Mouse (Mus musculus): ENCODE measurements at regions not wholly inside any gene's neighbourhood (a gene's known extent, or its start where the extent isn't known, plus 50 kb on each side); places are given as distances from the start of the nearest gene placed in this dataset.

DNA sequence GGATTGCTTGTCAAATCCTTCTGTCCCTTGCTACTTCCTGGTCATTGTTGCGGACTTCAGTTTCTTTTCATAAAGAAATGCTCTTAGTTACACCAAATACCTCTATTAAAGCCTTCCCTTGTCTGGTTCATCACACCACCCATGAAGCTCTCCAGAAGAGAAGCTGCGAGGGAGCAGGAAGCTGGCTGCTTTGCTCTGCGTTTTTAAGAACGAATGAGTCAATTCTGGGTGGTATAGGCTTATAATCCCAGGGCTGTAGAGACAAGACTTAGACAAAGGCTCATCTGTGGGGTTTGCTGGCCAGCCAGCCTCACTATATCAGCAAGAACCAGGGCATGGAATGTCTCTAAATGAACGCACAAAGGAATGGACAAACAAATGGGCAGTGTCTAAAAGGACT, 124.4 kb downstream of the Maf start:
- Histone ChIP-seq H3K4me3 (replicated peaks) (no peak overlapping the region), H3K9ac (replicated peaks) (no peak overlapping the region), H3K27ac (no peak overlapping the region), H3K27me3 (no peaks in the 10 kb centered on the region), H3K4me2 (replicated peaks) (no peak overlapping the region), H3K9me3 (no peaks in the 10 kb centered on the region), H3K36me3 (no peaks in the 10 kb centered on the region), H3K4me1 (replicated peaks) (no peaks in the 10 kb centered on the region)
- ATAC-seq: no peak
- 75% methylated on average over 5 of the region's 5 CpGs for WGBS

DNA sequence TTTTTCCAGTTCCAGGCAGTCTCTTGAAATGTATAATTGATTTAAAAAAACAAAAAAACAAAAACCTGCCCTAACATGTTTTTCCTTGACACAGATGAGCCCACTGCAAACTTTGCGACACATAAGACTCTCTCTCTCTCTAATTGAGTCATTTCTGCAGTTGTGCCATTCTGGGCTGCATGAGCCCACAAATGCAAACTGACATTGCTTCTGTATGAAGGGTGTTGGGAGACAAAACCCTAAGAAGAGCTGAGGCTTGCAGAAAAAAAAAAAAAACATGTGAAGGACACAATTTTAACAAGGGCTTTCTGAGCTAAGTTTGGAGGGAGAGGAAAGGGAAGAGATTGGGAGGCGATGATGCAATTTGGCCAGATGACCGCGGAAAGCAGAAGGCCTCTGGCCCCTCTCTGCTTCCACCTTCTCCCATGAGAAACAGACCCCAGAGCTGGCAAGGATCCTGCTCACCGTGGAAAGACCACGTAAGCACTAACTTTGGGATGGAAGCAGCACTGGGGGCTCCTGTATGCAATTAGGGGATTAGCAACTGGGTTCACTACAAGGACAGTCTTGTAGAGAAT, 125.6 kb downstream of the Maf start:
- H3K4me3 ChIP-seq (replicated peaks): no peak overlapping the region
- no peak overlapping the region for H3K27ac ChIP-seq
- no peak for ATAC-seq
- no peaks in the 10 kb centered on the region for H3K27me3 ChIP-seq
- WGBS: 91% methylated on average over 6 of the region's 6 CpGs
- H3K9me3 ChIP-seq: no peaks in the 10 kb centered on the region
- H3K4me1 ChIP-seq (replicated peaks): no peaks in the 10 kb centered on the region
- H3K36me3 ChIP-seq: no peaks in the 10 kb centered on the region
- H3K9ac ChIP-seq (replicated peaks): no peak overlapping the region
- no peak overlapping the region for H3K4me2 ChIP-seq (replicated peaks)

GRCm38 (mm10) chr8:115568394-115568793, 139.2 kb downstream of the Maf start:
- ATAC-seq: no peak
- H3K36me3 ChIP-seq: no peaks in the 10 kb centered on the region
- H3K9ac ChIP-seq (replicated peaks): no peak overlapping the region
- no peaks in the 10 kb centered on the region for H3K4me1 ChIP-seq (replicated peaks)
- no peaks in the 10 kb centered on the region for H3K9me3 ChIP-seq
- H3K4me2 ChIP-seq (replicated peaks): no peak overlapping the region
- H3K27me3 ChIP-seq: no peaks in the 10 kb centered on the region
- H3K4me3 ChIP-seq (replicated peaks): no peak overlapping the region
- WGBS: 81% methylated on average over 7 of the region's 7 CpGs
- no peak overlapping the region for H3K27ac ChIP-seq

DNA sequence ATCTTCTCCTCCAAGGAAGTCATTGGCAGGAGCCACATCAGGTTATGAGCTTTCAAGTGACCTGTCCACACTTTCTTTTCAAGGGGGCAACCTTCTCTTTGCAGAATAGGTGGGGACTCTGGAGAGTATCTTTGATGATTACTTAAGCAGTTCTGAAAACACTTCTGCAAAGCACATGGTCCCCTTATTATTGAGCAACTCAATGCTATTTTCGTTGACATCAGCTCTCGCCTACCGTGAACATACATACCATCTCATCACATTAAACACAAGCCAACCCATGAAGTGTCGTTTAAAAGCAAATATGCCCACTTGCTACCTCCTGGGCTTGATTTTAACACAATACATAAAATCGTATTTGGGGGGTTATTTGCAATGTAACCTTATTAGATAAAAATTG, 141.8 kb downstream of the Maf start:
- H3K4me2 ChIP-seq (replicated peaks): no peak overlapping the region
- no peak for ATAC-seq
- no peak overlapping the region for H3K27ac ChIP-seq
- H3K36me3 ChIP-seq: no peaks in the 10 kb centered on the region
- no peaks in the 10 kb centered on the region for H3K9me3 ChIP-seq
- WGBS: 91% methylated on average over 5 of the region's 5 CpGs
- H3K4me3 ChIP-seq (replicated peaks): no peak overlapping the region
- H3K27me3 ChIP-seq: no peaks in the 10 kb centered on the region
- H3K9ac ChIP-seq (replicated peaks): no peak overlapping the region
- no peaks in the 10 kb centered on the region for H3K4me1 ChIP-seq (replicated peaks)

DNA sequence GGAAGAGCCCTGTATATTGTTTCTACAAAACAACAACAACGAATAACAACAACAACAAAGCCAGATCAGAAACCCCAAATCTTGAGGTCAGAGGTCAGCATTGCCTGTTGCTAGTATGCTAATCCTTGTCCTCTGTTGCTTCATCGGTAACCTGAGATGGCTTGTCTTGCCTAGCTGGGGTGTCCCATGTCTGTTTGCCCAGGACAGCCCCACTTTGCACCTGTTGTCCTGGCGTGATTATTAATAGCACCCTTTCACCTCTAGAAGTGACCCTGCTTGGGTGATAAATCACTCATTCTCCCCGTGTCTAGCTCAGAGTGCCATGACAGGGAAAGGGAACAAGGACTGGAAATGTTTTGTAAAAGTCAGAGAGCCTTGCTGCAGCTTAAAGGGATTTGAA, 145.2 kb downstream of the Maf start:
- H3K9ac ChIP-seq (replicated peaks): no peak overlapping the region
- no peak for ATAC-seq
- no peaks in the 10 kb centered on the region for H3K4me1 ChIP-seq (replicated peaks)
- no peak overlapping the region for H3K4me2 ChIP-seq (replicated peaks)
- H3K4me3 ChIP-seq (replicated peaks): no peak overlapping the region
- no peaks in the 10 kb centered on the region for H3K36me3 ChIP-seq
- WGBS: 27% methylated on average over 4 of the region's 4 CpGs
- H3K9me3 ChIP-seq: no peaks in the 10 kb centered on the region
- H3K27me3 ChIP-seq: no peaks in the 10 kb centered on the region
- no peak overlapping the region for H3K27ac ChIP-seq

- Histone ChIP-seq H3K4me2 (replicated peaks) (no peak overlapping the region), H3K4me3 (replicated peaks) (no peak overlapping the region), H3K9me3 (no peaks in the 10 kb centered on the region), H3K4me1 (replicated peaks) (no peaks in the 10 kb centered on the region), H3K9ac (replicated peaks) (no peak overlapping the region), H3K27ac (no peak overlapping the region), H3K36me3 (no peaks in the 10 kb centered on the region), H3K27me3 (no peaks in the 10 kb centered on the region)
- 72% methylated on average over 18 of the region's 18 CpGs for WGBS
- no peak for ATAC-seq
Measured at GRCm38 (mm10) chr8:115560985-115561916, 146.3 kb downstream of the Maf start.

- Histone ChIP-seq H3K4me2 (replicated peaks) (no peak overlapping the region), H3K4me1 (replicated peaks) (no peaks in the 10 kb centered on the region), H3K9me3 (no peaks in the 10 kb centered on the region), H3K4me3 (replicated peaks) (no peak overlapping the region), H3K36me3 (no peaks in the 10 kb centered on the region), H3K9ac (replicated peaks) (no peak overlapping the region), H3K27ac (no peak overlapping the region), H3K27me3 (no peaks in the 10 kb centered on the region)
- ATAC-seq: no peak
- 93% methylated on average over 5 of the region's 5 CpGs for WGBS
Measured at GRCm38 (mm10) chr8:115555452-115555851, 152.1 kb downstream of the Maf start.

- no peak overlapping the region for H3K4me3 ChIP-seq (replicated peaks)
- no peaks in the 10 kb centered on the region for H3K36me3 ChIP-seq
- no peak for ATAC-seq
- no peak overlapping the region for H3K27ac ChIP-seq
- no peaks in the 10 kb centered on the region for H3K9me3 ChIP-seq
- no peaks in the 10 kb centered on the region for H3K27me3 ChIP-seq
- H3K4me2 ChIP-seq (replicated peaks): no peak overlapping the region
- peaks cover 1% of the 10 kb centered on the region; the same call in 1 of the 2 replicates for H3K4me1 ChIP-seq (replicated peaks)
- 83% methylated on average over 5 of the region's 5 CpGs for WGBS
- H3K9ac ChIP-seq (replicated peaks): no peak overlapping the region
Measured at GRCm38 (mm10) chr8:115554185-115554584, 153.4 kb downstream of the Maf start.

- Histone ChIP-seq H3K4me1 (replicated peaks) (peaks cover 9% of the 10 kb centered on the region), H3K27me3 (no peaks in the 10 kb centered on the region), H3K27ac (no peak overlapping the region), H3K4me2 (replicated peaks) (no peak overlapping the region), H3K9me3 (no peaks in the 10 kb centered on the region), H3K36me3 (no peaks in the 10 kb centered on the region), H3K9ac (replicated peaks) (no peak overlapping the region), H3K4me3 (replicated peaks) (no peak overlapping the region)
- 77% methylated on average over 5 of the region's 5 CpGs for WGBS
- ATAC-seq: no peak
Measured at GRCm38 (mm10) chr8:115551262-115551661, 156.3 kb downstream of the Maf start.

DNA sequence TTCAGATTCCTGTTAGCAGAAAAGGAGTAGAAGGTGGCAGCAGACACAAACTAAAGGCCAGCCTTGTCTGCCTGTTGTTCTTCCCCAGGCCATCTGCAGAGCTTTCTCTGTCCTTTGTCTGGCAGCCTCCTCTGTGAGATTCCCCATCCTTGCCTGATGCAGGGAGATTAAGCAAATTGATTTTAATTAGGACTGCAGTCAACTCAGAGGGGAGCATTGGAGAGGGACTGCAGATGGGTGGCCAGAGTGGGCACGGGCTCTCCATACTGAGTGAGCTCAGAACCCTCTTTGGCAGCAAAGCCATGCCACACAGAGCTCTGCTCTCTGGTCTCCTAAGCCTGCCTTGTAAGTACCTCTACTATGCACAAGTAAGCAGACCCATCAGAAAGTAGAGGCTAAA, 158.5 kb downstream of the Maf start:
- peak overlapping the region; percentile 14; the same call in 1 of the 2 replicates for H3K27ac ChIP-seq
- H3K27me3 ChIP-seq: no peaks in the 10 kb centered on the region
- H3K9ac ChIP-seq (replicated peaks): no peak overlapping the region
- H3K4me2 ChIP-seq (replicated peaks): no peak overlapping the region
- ATAC-seq: peak; percentile 55; the same call in 1 of the 2 replicates
- peaks cover 9% of the 10 kb centered on the region for H3K4me1 ChIP-seq (replicated peaks)
- 0 out of 2 replicates have a peak, but pooled peaks cover 3% of the 10 kb centered on the region for H3K9me3 ChIP-seq
- H3K36me3 ChIP-seq: no peaks in the 10 kb centered on the region
- no peak overlapping the region for H3K4me3 ChIP-seq (replicated peaks)
- WGBS: 14% methylated on average over 1 of the region's 1 CpGs

DNA sequence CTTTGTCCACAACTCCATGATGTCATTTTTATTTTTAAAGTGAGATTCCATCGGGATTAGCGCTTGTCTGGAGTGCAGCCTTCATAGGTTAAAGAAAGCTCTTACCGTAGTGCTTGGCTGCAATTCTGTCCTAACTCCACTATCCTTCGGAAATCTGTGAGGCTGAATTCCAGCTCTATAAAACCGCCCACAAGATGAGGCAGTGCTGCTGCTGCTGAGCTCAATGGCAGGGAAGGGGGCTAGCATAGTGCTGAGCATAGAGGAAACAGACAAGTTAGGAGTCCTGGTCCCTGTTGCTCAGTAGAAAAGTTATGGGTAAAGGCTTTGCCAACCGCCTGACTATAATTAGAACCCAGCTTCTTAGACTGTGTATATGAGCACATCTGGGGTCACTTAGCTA, 163.5 kb downstream of the Maf start:
- Histone ChIP-seq H3K9ac (replicated peaks) (no peak overlapping the region), H3K4me1 (replicated peaks) (peaks cover 7% of the 10 kb centered on the region), H3K4me2 (replicated peaks) (no peak overlapping the region), H3K27me3 (no peaks in the 10 kb centered on the region), H3K4me3 (replicated peaks) (no peak overlapping the region), H3K9me3 (0 out of 2 replicates have a peak, but pooled peaks cover 3% of the 10 kb centered on the region), H3K27ac (no peak overlapping the region), H3K36me3 (no peaks in the 10 kb centered on the region)
- 81% methylated on average over 6 of the region's 6 CpGs for WGBS
- ATAC-seq: no peak

DNA sequence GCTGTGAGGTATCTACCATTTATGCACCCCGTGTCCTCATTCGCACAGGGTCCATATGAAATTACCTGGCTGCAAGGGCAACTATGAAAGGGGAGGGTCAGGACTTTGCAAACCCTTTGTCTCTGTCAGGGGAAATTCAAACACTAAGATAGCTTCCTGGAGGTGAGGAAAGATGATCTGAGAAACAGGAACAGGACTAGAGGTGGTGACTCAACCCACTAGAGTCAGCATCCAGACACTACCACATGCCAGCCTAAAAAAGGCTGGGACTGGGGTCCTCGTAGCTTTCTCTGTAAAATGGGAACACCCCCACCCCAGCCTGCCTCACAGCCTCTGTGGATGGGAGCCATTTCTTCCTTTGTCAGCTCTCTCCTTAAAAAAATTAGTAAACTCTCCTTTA, 164.7 kb downstream of the Maf start:
- Histone ChIP-seq H3K9ac (replicated peaks) (no peak overlapping the region), H3K4me3 (replicated peaks) (no peak overlapping the region), H3K9me3 (0 out of 2 replicates have a peak, but pooled peaks cover 3% of the 10 kb centered on the region), H3K27me3 (no peaks in the 10 kb centered on the region), H3K4me1 (replicated peaks) (peaks cover 5% of the 10 kb centered on the region), H3K27ac (no peak overlapping the region), H3K4me2 (replicated peaks) (no peak overlapping the region), H3K36me3 (no peaks in the 10 kb centered on the region)
- 91% methylated on average over 3 of the region's 3 CpGs for WGBS
- no peak for ATAC-seq

All from midbrain, embryonic 13.5 days (tissue).